Mouse (Mus musculus) liver, embryonic 11.5 days (tissue): Measurements from ENCODE around the gene Kcnk10. TPM values are rescaled to one million over a fixed set of nuclear protein-coding genes. Genes with fewer than 3 reads are reported as not detected.

Source experiments
- ATAC-seq: fragments of 200-750 bp; cut with Nextera tagmentation; replicated peaks from 2 replicates; pipeline ENCODE4 v1.8.0; 2017; ENCODE audit warnings: moderate number of reproducible peaks, mild to moderate bottlenecking, moderate TSS enrichment, moderate library complexity; ENCODE audit not compliant: low FRiP score
- DNase-seq: peaks from one replicate; pipeline ENCODE4 v3.0.0-alpha.2; 2017; ENCODE audit warnings: low spot score
- H3K27ac ChIP-seq: fragments of 300-500 bp; sonication (generic); 2 replicates; pipeline ENCODE4 v1.5.1; 2014; ENCODE audit warnings: mild to moderate bottlenecking, low read depth, low read length, control low read depth
- H3K27me3 ChIP-seq: fragments of 300-500 bp; sonication (generic); replicated peaks from 2 replicates; pipeline ENCODE4 v1.6.1; 2014; ENCODE audit warnings: low read length, mixed read lengths; ENCODE audit not compliant: control insufficient read depth, insufficient read depth
- H3K36me3 ChIP-seq: fragments of 300-500 bp; sonication (generic); 2 replicates; pipeline ENCODE4 v1.6.1; 2014; ENCODE audit warnings: mild to moderate bottlenecking, low read length, moderate library complexity, mixed read lengths; ENCODE audit not compliant: control insufficient read depth, insufficient read depth
- H3K4me1 ChIP-seq: fragments of 300-500 bp; sonication (generic); replicated peaks from 2 replicates; pipeline ENCODE4 v1.6.1; 2014; ENCODE audit warnings: low read length, mixed read lengths; ENCODE audit not compliant: control insufficient read depth, insufficient read depth
- H3K4me2 ChIP-seq: fragments of 300-500 bp; sonication (generic); 2 replicates; pipeline ENCODE4 v1.6.1; 2014; ENCODE audit warnings: mild to moderate bottlenecking, control low read depth, moderate library complexity
- H3K4me3 ChIP-seq: fragments of 300-500 bp; sonication (generic); 2 replicates; pipeline ENCODE4 v1.5.1; 2014; ENCODE audit warnings: low read depth, low read length, control low read depth
- H3K9ac ChIP-seq: fragments of 300-500 bp; sonication (generic); 2 replicates; pipeline ENCODE4 v1.6.1; 2014; ENCODE audit warnings: low read depth, low read length, control low read depth
- H3K9me3 ChIP-seq: fragments of 300-500 bp; sonication (generic); 2 replicates; pipeline ENCODE4 v1.6.1; 2016; ENCODE audit warnings: low read length, inconsistent platforms, mixed read lengths; ENCODE audit not compliant: control insufficient read depth
- WGBS: fragments of 180-500 bp; shearing (Covaris S2); extraction: QIAGEN DNeasy Blood & Tissue Kit; methylation state at CpG from one replicate; pipeline ENCODE4 v1.1.7; 2014; 5-methylcytosine and 5-hydroxymethylcytosine counted together
- polyA plus RNA-seq: library from polyadenylated mRNA; unstranded; fragments of >200 nt; fragmentation: Nextera tagmentation; extraction: Ambion mirVana; gene quantifications from 2 replicates; pipeline ENCODE4 v1.2.1, GENCODE M21; 2014

Kcnk10 gene
- polyA plus RNA-seq, 1 experiment from 2014 or later: 0.26 TPM

DNA sequence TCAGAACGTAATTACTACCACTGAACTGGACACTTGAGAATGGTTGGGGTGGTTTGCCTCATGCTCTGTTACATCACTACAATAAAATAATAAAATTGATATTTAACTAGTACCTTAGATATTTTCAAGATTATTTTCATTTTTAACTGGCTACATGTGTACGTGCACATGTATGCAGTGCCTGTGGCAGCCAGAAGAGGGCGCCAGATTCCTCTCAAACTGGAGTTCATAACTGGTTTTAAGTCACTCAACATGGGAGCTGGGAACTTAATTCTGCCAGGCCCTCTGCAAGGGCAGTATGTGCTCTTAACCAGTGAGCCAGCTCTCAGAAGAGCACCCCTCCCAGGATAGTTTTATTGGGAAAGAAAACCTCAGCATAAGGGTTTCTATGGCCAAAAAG lies 118.2 kb downstream of the Kcnk10 start:
- H3K4me1 ChIP-seq: no peaks in the 10 kb centered on the region

DNA sequence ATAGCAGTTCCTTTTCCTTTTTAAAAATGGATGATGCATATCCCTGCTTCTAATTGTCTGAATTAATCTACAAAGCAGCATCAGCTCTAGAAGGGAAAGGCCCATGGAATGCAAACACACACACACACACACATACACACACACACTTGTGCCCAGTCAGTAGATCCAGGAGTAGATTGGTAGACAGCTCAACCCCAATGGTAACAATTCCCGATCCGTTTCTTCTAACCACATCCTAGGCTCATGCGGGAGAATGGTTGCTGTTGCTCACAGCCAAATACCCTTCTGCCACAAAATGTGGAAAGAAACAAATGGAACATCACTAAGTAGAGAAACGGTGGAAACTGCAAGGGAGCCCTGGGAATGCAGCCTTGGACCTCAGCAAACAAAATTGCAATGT lies 119.2 kb downstream of the Kcnk10 start:
- WGBS: 72% methylated on average over 4 of the region's 4 CpGs
- ATAC-seq: no peak

More for the DNA sequence above, 118.2 kb downstream of the Kcnk10 start:
- no peaks in the 10 kb centered on the region for H3K9me3 ChIP-seq
- ATAC-seq (no peak), DNase-seq (no peak)
- H3K9ac ChIP-seq: no peak overlapping the region
- H3K4me2 ChIP-seq: no peak overlapping the region
- H3K4me3 ChIP-seq: no peak overlapping the region
- no peaks in the 10 kb centered on the region for H3K36me3 ChIP-seq
- 38% methylated on average over 3 of the region's 3 CpGs for WGBS
- no peaks in the 10 kb centered on the region for H3K27me3 ChIP-seq
- H3K27ac ChIP-seq: no peak overlapping the region

DNA sequence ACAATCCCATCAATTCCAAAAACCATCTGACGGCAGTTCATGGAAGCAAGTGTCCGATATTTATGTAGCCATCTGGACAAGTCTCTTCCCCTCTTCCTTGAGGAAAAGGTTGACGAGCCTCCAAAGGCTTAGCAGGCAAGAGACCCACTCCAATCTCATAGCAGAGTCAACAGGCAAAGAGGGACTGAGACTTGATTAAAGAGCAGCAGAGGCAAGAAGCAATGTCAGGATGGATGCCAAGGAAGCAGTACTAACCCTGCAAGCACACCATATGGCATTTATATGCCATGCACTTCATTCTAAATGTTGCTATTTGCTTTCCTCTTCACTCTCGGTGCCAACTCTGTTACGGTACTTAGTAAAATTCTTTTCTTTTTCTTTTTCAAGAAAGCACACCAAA lies 119.6 kb downstream of the Kcnk10 start:
- Histone ChIP-seq H3K9me3 (no peaks in the 10 kb centered on the region), H3K36me3 (no peaks in the 10 kb centered on the region), H3K27me3 (no peaks in the 10 kb centered on the region), H3K9ac (no peak overlapping the region), H3K4me3 (no peak overlapping the region), H3K27ac (no peak overlapping the region), H3K4me2 (no peak overlapping the region), H3K4me1 (no peaks in the 10 kb centered on the region)
- no peak for ATAC-seq
- no peak for DNase-seq
- 80% methylated on average over 5 of the region's 5 CpGs for WGBS

More for the DNA sequence above, 119.2 kb downstream of the Kcnk10 start:
- H3K4me1 ChIP-seq: no peaks in the 10 kb centered on the region
- H3K9ac ChIP-seq: no peak overlapping the region
- H3K9me3 ChIP-seq: no peaks in the 10 kb centered on the region
- no peak for DNase-seq
- H3K36me3 ChIP-seq: no peaks in the 10 kb centered on the region
- H3K4me2 ChIP-seq: no peak overlapping the region
- H3K27ac ChIP-seq: no peak overlapping the region
- H3K4me3 ChIP-seq: no peak overlapping the region
- H3K27me3 ChIP-seq: no peaks in the 10 kb centered on the region

DNA sequence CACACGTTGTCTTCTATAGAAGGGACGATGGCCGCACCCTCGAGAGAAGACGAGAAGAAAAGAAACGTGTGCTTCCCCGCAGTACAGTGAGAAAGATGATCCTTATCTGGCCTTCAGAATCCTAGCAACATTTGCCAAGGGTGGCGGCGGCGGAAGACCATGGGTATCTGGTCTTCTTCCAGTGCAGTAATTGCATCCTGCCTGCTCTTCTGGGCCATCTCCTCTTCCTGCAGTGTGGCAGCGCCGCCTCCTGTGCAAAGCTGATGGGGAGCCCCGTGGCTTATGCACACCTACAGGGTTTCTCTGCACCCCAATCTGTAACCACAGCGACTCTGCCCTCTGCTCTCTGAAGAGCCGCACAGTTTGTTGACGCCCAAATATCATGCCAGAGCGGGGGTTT lies 124.9 kb downstream of the Kcnk10 start:
- Histone ChIP-seq H3K9ac (no peak overlapping the region), H3K4me1 (no peaks in the 10 kb centered on the region), H3K4me2 (no peak overlapping the region), H3K4me3 (no peak overlapping the region), H3K36me3 (no peaks in the 10 kb centered on the region), H3K27me3 (no peaks in the 10 kb centered on the region), H3K27ac (no peak overlapping the region), H3K9me3 (no peaks in the 10 kb centered on the region)
- DNase-seq: no peak
- no peak for ATAC-seq
- 77% methylated on average over 17 of the region's 17 CpGs for WGBS

DNA sequence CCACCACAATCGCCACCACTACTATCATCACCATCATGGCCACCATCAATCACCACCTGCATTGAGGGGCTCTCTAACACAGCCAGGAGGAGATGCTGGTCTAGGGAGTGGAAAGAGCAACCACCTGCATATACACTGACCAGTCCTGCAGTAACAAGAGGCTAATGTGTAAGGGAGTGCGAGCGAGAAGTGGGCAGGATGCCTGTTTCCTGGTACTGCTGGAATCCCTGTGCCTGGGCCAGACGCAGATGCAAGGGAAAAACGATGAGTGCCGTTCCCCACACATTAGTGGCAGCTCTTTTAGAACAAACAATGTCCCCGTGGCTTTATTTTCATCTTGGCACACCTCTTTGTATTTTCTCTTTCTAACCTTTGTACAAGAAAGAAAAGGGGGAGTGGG lies 125.5 kb downstream of the Kcnk10 start:
- Histone ChIP-seq H3K27ac (no peak overlapping the region), H3K4me2 (no peak overlapping the region), H3K4me1 (no peaks in the 10 kb centered on the region), H3K27me3 (no peaks in the 10 kb centered on the region), H3K4me3 (no peak overlapping the region), H3K36me3 (no peaks in the 10 kb centered on the region), H3K9ac (no peak overlapping the region), H3K9me3 (no peaks in the 10 kb centered on the region)
- no peak for ATAC-seq
- DNase-seq: no peak
- 84% methylated on average over 7 of the region's 7 CpGs for WGBS

DNA sequence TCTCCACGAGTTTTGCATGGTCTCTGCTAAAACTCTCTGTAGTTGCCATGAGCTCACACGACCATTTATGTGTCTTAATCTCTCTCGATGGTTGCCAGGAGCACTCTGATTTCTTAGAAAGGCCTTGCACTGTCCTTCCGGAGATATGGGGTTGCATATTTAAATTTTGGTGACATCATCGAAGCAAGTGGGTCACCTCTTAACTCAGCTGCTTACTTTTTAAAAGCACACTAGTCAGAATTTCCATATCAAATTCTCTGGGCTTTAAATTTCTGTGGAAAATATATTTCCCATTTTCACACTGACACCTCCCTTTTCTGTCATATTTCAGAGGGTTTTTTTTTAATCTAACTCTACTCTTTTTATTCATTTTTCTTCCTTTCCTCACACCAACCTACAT lies 132.5 kb downstream of the Kcnk10 start:
- H3K4me1 ChIP-seq: no peaks in the 10 kb centered on the region
- H3K9me3 ChIP-seq: no peaks in the 10 kb centered on the region
- no peak overlapping the region for H3K4me3 ChIP-seq
- H3K27ac ChIP-seq: no peak overlapping the region
- 64% methylated on average over 5 of the region's 5 CpGs for WGBS
- no peak for ATAC-seq
- H3K4me2 ChIP-seq: no peak overlapping the region
- DNase-seq: no peak
- H3K27me3 ChIP-seq: no peaks in the 10 kb centered on the region
- H3K36me3 ChIP-seq: no peaks in the 10 kb centered on the region
- H3K9ac ChIP-seq: no peak overlapping the region

DNA sequence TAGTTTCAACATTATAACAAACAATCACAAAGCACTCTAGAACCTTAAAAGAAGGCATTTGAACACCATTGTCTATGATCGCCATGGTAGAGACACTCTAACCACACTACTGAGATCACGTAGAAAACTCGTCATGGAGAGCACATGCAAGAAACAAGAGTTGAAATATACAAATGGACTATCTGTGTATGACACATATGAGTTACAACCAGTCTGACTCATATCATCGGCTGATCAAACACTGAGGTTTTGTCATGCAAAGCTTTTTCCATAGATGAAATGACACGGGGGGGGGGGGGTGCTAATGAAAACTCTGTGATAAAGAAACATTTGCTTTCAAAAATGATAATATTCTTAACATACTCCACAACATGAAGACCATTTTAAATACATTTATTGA lies 133.2 kb downstream of the Kcnk10 start:
- no peak overlapping the region for H3K9ac ChIP-seq
- no peak for ATAC-seq
- no peak overlapping the region for H3K4me2 ChIP-seq
- no peak overlapping the region for H3K27ac ChIP-seq
- 89% methylated on average over 5 of the region's 5 CpGs for WGBS
- no peak overlapping the region for H3K4me3 ChIP-seq
- no peaks in the 10 kb centered on the region for H3K4me1 ChIP-seq
- DNase-seq: no peak
- H3K9me3 ChIP-seq: no peaks in the 10 kb centered on the region
- H3K27me3 ChIP-seq: no peaks in the 10 kb centered on the region
- no peaks in the 10 kb centered on the region for H3K36me3 ChIP-seq

DNA sequence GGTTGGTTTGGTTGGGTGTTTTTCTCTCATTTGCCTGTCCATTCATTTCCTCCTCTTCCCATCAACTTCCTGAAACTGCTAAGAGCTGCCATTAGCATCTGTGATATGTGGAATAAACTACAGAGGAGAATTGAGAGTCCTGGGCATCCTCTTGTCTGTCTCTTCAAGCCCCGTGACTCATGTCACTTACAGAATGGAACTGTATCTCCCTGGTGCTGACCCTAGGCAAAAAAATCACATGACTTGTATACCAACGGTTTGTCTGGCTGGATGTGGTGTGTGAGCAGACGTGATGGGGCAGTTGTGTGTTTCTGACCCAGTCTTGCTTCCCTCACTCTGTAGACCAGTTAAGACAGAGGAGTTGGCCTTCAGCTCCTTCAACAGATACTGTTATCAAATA lies 134.4 kb downstream of the Kcnk10 start:
- no peak for DNase-seq
- no peak overlapping the region for H3K9ac ChIP-seq
- no peak overlapping the region for H3K4me3 ChIP-seq
- H3K27ac ChIP-seq: no peak overlapping the region
- no peaks in the 10 kb centered on the region for H3K27me3 ChIP-seq
- ATAC-seq: no peak
- WGBS: 65% methylated on average over 3 of the region's 3 CpGs
- H3K36me3 ChIP-seq: no peaks in the 10 kb centered on the region
- H3K9me3 ChIP-seq: no peaks in the 10 kb centered on the region
- H3K4me2 ChIP-seq: no peak overlapping the region
- H3K4me1 ChIP-seq: no peaks in the 10 kb centered on the region

DNA sequence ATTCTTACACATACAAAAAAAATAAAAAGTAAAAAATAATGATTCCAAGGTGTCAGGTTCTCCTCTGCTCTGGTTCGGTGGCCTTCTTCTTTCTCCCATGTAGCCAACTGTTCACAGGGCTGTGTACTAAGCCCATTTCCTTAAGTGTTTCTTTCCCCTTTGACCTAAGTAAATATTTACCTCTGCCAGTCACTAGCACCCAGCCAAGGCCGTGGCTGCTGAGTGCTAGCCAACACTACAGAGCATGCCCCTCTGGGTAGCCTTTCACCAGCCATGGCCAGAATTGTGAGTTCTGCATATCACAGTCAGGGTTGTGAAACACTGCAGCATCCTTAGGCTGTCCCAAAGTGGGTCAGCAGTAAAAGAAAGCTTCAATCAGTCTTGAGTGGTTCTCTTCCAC lies 140.0 kb downstream of the Kcnk10 start:
- ATAC-seq (no peak), DNase-seq (no peak)
- no peak overlapping the region for H3K4me2 ChIP-seq
- no peak overlapping the region for H3K27ac ChIP-seq
- no peaks in the 10 kb centered on the region for H3K36me3 ChIP-seq
- no peak overlapping the region for H3K9ac ChIP-seq
- H3K9me3 ChIP-seq: no peaks in the 10 kb centered on the region
- no peaks in the 10 kb centered on the region for H3K27me3 ChIP-seq
- WGBS: 54% methylated on average over 2 of the region's 2 CpGs
- H3K4me1 ChIP-seq: no peaks in the 10 kb centered on the region
- no peak overlapping the region for H3K4me3 ChIP-seq
